Mouse (Mus musculus): ENCODE measurements at regions not wholly inside any gene's neighbourhood (a gene's known extent, or its start where the extent isn't known, plus 50 kb on each side); places are given as distances from the start of the nearest gene placed in this dataset.

DNA sequence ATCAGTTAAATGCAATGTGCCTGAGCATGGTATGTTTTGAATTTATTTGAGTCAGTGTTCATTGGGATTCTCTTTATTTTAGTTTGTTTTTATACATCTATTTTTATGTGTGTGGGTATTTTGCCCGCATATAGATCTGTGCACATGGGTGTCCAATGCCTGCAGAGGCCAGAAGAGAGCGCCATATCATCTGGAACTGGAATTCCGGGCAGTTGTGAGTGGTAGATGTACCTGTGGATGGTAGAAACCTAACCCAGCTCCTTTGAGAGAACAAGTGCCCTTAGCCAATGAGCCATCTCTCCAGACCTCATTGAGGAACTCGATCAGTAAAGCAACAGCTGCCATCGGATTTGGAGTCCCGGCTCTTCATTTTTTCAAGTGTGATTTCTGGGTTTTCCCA is 94.0 kb upstream of the Mon1b start:
- Histone ChIP-seq H3K27me3 (ENCODE audit: control insufficient read depth, insufficient read depth, low read length) (no peaks in the 10 kb centered on the region), H3K4me2 (no peak overlapping the region), H3K36me3 (ENCODE audit: control insufficient read depth, insufficient read depth, low read length) (no peaks in the 10 kb centered on the region), H3K9me3 (ENCODE audit: control insufficient read depth, low read length) (no peaks in the 10 kb centered on the region), H3K4me3 (ENCODE audit: low read depth, low read length) (no peak overlapping the region), H3K27ac (ENCODE audit: low read depth, low read length) (no peak overlapping the region), H3K9ac (ENCODE audit: low read length) (no peak overlapping the region), H3K4me1 (ENCODE audit: control insufficient read depth, insufficient read depth, low read length) (no peaks in the 10 kb centered on the region)
- no peak for DNase-seq (ENCODE audit: low spot score, missing footprints)
- WGBS, result 83% methylated on average over 6 of the region's 6 CpGs
- ATAC-seq (ENCODE audit: low FRiP score), result no peak

DNA sequence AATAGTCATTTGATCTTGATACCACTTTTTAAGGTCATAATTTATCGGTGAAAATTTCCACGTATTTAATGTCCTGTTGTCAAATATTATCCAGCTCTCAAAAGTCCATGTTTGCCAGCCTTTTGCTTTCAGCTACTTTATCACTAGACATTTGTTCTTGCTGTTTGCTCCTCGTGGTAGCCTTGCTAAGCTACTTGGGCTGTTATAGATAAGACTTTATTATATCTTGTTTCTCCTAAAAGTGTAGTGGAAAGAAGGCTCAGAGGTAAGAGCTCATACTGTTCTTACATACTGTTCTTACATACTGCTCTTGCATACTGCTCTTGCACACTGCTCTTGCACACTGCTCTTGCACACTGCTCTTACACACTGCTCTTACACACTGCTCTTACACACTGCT is 93.3 kb upstream of the Mon1b start:
- 89% methylated on average over 3 of the region's 3 CpGs for WGBS
- H3K27me3 ChIP-seq (ENCODE audit: control insufficient read depth, insufficient read depth, low read length), result no peaks in the 10 kb centered on the region
- no peak overlapping the region for H3K4me3 ChIP-seq (ENCODE audit: low read depth, low read length)
- H3K4me1 ChIP-seq (ENCODE audit: control insufficient read depth, insufficient read depth, low read length), result no peaks in the 10 kb centered on the region
- no peaks in the 10 kb centered on the region for H3K9me3 ChIP-seq (ENCODE audit: control insufficient read depth, low read length)
- ATAC-seq (ENCODE audit: low FRiP score), result no peak
- no peak for DNase-seq (ENCODE audit: low spot score, missing footprints)
- H3K9ac ChIP-seq (ENCODE audit: low read length), result no peak overlapping the region
- no peaks in the 10 kb centered on the region for H3K36me3 ChIP-seq (ENCODE audit: control insufficient read depth, insufficient read depth, low read length)
- H3K4me2 ChIP-seq, result no peak overlapping the region
- no peak overlapping the region for H3K27ac ChIP-seq (ENCODE audit: low read depth, low read length)

DNA sequence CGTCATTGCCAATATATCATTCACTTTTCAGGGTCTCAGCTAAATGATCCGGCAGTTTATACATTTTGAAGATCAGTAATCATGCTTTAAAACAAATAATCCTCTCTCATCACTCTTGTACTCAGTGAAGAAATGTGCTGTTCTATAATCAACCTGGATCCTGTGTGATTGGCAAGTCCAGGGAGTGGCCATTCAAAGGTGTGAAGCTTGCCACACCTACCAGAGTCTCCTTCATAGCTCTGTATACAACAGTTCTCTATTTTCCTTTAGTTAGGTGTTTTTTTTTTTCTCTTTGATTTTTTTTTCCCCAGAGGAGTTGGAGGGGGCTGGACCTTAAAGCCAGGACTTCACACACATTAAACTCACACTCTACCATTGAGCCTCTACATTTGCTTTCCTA is 92.7 kb upstream of the Mon1b start:
- 84% methylated on average over 2 of the region's 2 CpGs for WGBS
- no peaks in the 10 kb centered on the region for H3K4me1 ChIP-seq (ENCODE audit: control insufficient read depth, insufficient read depth, low read length)
- ATAC-seq (ENCODE audit: low FRiP score) (no peak), DNase-seq (ENCODE audit: low spot score, missing footprints) (no peak)
- H3K9me3 ChIP-seq (ENCODE audit: control insufficient read depth, low read length), result no peaks in the 10 kb centered on the region
- H3K27me3 ChIP-seq (ENCODE audit: control insufficient read depth, insufficient read depth, low read length), result no peaks in the 10 kb centered on the region
- H3K36me3 ChIP-seq (ENCODE audit: control insufficient read depth, insufficient read depth, low read length), result no peaks in the 10 kb centered on the region
- no peak overlapping the region for H3K4me3 ChIP-seq (ENCODE audit: low read depth, low read length)
- no peak overlapping the region for H3K27ac ChIP-seq (ENCODE audit: low read depth, low read length)
- no peak overlapping the region for H3K9ac ChIP-seq (ENCODE audit: low read length)
- H3K4me2 ChIP-seq, result no peak overlapping the region

DNA sequence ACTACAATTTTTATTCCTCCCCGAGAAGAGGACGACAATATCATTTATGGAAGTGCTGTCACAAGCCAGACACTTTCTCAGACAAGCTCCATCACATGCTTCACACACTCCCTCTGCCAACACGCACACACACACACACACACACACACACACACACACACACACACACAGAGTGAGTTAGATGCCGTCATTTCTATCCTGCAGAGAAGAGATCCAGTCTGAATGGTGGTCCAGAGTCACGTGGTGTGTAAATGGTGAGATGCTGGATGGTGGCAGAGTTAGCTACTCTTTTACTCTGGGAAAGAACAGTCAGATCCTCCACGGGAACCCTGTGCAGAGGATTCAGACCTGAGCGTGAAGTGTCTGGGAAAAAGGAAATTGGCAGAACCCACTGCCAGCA is 86.2 kb upstream of the Mon1b start:
- no peak for ATAC-seq (ENCODE audit: low FRiP score)
- peaks cover 18% of the 10 kb centered on the region for H3K27me3 ChIP-seq (ENCODE audit: control insufficient read depth, insufficient read depth, low read length)
- H3K36me3 ChIP-seq (ENCODE audit: control insufficient read depth, insufficient read depth, low read length), result no peaks in the 10 kb centered on the region
- DNase-seq (ENCODE audit: low spot score, missing footprints), result no peak
- peaks cover 1% of the 10 kb centered on the region for H3K4me1 ChIP-seq (ENCODE audit: control insufficient read depth, insufficient read depth, low read length)
- no peak overlapping the region for H3K4me3 ChIP-seq (ENCODE audit: low read depth, low read length)
- H3K9ac ChIP-seq (ENCODE audit: low read length), result no peak overlapping the region
- no peak overlapping the region for H3K27ac ChIP-seq (ENCODE audit: low read depth, low read length)
- 80% methylated on average over 7 of the region's 7 CpGs for WGBS
- H3K9me3 ChIP-seq (ENCODE audit: control insufficient read depth, low read length), result no peaks in the 10 kb centered on the region
- H3K4me2 ChIP-seq, result no peak overlapping the region

DNA sequence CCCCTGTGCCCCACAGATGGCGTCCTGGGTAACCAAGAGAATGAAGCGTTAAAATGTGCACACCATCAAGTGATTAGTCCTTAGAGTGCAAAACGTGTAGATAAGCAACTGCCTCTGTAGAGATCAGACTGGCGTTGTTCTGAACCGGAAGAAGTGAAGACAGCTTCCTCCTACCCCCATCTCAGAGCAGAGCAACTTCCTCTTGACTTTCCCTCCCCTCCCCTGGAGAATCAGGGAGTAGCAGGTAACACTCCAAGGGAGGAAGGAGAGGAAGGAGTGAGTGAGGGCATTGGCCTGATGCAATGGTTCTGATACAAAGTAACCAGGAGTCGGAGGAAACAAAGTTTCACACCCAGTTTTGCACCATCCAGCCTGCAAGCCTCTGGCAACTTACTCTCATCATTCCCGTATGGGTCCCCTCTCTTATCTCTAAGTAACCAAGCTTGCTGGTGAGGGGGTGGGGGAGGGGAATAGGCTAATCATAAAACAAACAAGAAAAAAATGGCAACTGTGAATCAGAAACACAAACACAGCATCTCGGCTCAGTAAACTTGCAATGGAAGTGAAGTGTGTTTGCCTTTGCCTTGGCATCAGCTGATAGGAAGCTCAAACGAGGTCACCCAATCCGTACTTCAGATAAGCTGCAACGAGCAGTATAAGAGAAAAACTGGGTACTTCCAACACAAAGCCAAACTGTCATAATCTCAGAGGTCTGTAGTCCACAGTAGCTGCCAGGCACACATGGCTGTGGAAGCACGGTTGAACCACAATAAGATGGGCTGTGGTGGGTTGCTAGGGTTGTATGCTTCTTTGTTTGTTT is 83.7 kb upstream of the Mon1b start:
- 70% methylated on average over 12 of the region's 12 CpGs for WGBS

DNA sequence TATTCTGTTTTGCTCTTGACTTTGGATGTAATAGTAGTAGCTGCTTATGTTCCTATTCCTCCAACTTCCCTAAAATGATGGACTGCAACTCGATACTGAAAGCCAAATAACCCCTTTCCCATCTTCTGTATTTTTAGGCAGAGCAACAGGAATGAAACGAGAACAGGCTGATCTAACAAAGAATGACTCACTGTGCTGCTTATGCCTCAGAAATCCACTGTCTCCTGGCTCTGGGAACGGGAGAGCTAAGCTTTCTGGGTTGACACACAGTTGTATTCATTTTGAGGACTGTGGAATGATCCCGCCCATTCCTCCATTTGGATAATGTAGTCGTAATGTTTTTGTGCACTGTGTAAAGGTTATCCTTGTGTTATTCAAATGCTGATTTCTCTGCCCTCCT is 82.6 kb upstream of the Mon1b start:
- H3K4me1 ChIP-seq (ENCODE audit: control insufficient read depth, insufficient read depth, low read length), result peaks cover 10% of the 10 kb centered on the region
- 67% methylated on average over 5 of the region's 5 CpGs for WGBS
- no peaks in the 10 kb centered on the region for H3K36me3 ChIP-seq (ENCODE audit: control insufficient read depth, insufficient read depth, low read length)
- H3K27ac ChIP-seq (ENCODE audit: low read depth, low read length), result no peak overlapping the region
- DNase-seq (ENCODE audit: low spot score, missing footprints), result no peak
- no peaks in the 10 kb centered on the region for H3K9me3 ChIP-seq (ENCODE audit: control insufficient read depth, low read length)
- no peak overlapping the region for H3K9ac ChIP-seq (ENCODE audit: low read length)
- ATAC-seq (ENCODE audit: low FRiP score), result no peak
- H3K4me2 ChIP-seq, result no peak overlapping the region
- H3K4me3 ChIP-seq (ENCODE audit: low read depth, low read length), result no peak overlapping the region
- peaks cover 35% of the 10 kb centered on the region for H3K27me3 ChIP-seq (ENCODE audit: control insufficient read depth, insufficient read depth, low read length)

More for the DNA sequence above, 83.7 kb upstream of the Mon1b start:
- Histone ChIP-seq H3K4me1 (ENCODE audit: control insufficient read depth, insufficient read depth, low read length) (peaks cover 10% of the 10 kb centered on the region), H3K27ac (ENCODE audit: low read depth, low read length) (no peak overlapping the region), H3K27me3 (ENCODE audit: control insufficient read depth, insufficient read depth, low read length) (peaks cover 26% of the 10 kb centered on the region), H3K36me3 (ENCODE audit: control insufficient read depth, insufficient read depth, low read length) (no peaks in the 10 kb centered on the region), H3K4me3 (ENCODE audit: low read depth, low read length) (no peak overlapping the region), H3K9ac (ENCODE audit: low read length) (no peak overlapping the region), H3K9me3 (ENCODE audit: control insufficient read depth, low read length) (no peaks in the 10 kb centered on the region), H3K4me2 (no peak overlapping the region)
- ATAC-seq (ENCODE audit: low FRiP score) (no peak), DNase-seq (ENCODE audit: low spot score, missing footprints) (no peak)

DNA sequence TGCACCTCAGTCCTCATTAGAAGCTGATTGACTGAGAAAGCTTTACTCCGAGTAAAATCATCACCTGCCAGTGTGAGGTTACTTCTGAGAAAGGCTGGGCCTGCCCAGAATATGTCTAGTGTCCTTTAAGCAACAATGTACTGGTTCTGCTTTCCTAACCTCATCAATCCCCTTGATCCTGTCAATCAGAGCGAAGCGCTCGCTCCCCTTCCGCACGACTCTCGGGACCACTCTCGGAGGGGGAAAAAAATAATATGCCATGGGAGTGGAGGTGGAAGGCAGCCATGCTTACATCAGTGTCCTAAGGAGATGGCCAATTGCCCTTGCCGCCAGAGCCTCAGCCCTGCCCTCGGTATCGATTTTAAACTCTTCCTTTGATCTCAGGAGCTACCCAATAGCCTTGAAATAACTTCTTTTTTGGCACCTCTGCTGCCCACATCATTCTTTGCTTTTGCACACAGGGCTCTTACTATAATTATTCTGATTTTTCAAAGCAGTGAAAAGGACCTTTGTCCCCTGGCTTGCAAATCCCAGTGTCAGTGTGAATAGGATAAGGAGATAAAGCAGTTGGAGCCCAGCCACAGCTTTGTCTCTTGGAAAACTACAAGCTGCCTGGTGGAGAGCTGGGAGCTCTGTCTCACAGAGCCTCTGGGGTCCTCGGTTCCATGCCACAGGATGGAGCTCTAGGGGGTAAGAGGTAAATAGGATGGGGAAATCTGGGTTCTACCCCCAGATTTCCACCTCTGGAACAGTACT is 80.5 kb upstream of the Mon1b start:
- peaks cover 36% of the 10 kb centered on the region for H3K27me3 ChIP-seq (ENCODE audit: control insufficient read depth, insufficient read depth, low read length)
- peak overlapping the region; percentile 44 for H3K4me2 ChIP-seq
- H3K27ac ChIP-seq (ENCODE audit: low read depth, low read length), result no peak overlapping the region
- peak; percentile 95 for DNase-seq (ENCODE audit: low spot score, missing footprints)
- peak overlapping the region; percentile 24 for H3K9ac ChIP-seq (ENCODE audit: low read length)
- peak overlapping the region; percentile 7; the same call in 1 of the 2 replicates for H3K4me3 ChIP-seq (ENCODE audit: low read depth, low read length)
- no peaks in the 10 kb centered on the region for H3K9me3 ChIP-seq (ENCODE audit: control insufficient read depth, low read length)
- H3K4me1 ChIP-seq (ENCODE audit: control insufficient read depth, insufficient read depth, low read length), result peaks cover 10% of the 10 kb centered on the region
- ATAC-seq (ENCODE audit: low FRiP score), result peak; percentile 81
- 5% methylated on average over 12 of the region's 12 CpGs for WGBS
- no peaks in the 10 kb centered on the region for H3K36me3 ChIP-seq (ENCODE audit: control insufficient read depth, insufficient read depth, low read length)

DNA sequence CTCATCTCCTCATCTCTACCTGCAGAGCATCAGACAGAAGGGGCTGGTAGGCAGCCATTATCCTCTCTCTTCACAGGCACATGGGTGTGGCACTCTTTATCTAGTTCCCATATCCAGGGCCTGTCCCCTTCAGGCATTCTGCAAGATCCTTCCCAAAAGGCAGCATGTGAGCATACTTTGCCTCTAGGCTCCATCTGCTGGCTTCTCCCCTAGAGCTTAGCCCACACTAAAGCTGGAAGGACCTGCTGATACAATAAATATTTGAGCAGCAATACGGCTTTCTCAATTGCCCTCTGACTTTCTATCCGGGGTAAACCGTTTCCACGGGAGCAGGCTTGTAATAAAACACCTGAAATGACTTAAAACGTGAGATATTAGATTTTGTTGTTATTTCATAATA is 78.4 kb upstream of the Mon1b start:
- Histone ChIP-seq H3K9ac (ENCODE audit: low read length) (no peak overlapping the region), H3K4me3 (ENCODE audit: low read depth, low read length) (no peak overlapping the region), H3K27me3 (ENCODE audit: control insufficient read depth, insufficient read depth, low read length) (peaks cover 26% of the 10 kb centered on the region), H3K27ac (ENCODE audit: low read depth, low read length) (no peak overlapping the region), H3K36me3 (ENCODE audit: control insufficient read depth, insufficient read depth, low read length) (no peaks in the 10 kb centered on the region), H3K4me1 (ENCODE audit: control insufficient read depth, insufficient read depth, low read length) (peaks cover 10% of the 10 kb centered on the region), H3K4me2 (no peak overlapping the region), H3K9me3 (ENCODE audit: control insufficient read depth, low read length) (no peaks in the 10 kb centered on the region)
- DNase-seq (ENCODE audit: low spot score, missing footprints) (no peak), ATAC-seq (ENCODE audit: low FRiP score) (no peak)
- 91% methylated on average over 5 of the region's 5 CpGs for WGBS

DNA sequence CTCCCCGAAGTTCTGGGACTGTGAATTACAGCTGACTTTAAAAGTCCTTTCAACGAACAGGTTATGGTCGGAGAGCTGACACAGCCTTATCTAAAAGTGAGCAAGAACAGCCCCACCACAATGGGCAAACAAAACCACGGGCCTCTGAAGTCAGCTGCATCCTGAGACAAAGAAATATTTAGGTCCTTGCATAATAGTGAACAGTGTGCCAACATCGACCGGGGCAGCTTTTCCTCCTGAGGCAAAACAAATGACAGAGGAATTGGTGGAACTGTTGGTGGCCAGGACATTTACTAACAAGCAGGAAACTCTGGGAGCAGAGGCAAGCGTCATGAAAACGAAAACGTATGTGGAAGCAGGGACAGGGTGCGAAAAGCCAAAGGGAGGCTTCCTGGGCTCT is 54.3 kb upstream of the Mon1b start:
- H3K4me3 ChIP-seq (ENCODE audit: low read depth, low read length), result no peak overlapping the region
- ATAC-seq (ENCODE audit: low FRiP score) (no peak), DNase-seq (ENCODE audit: low spot score, missing footprints) (no peak)
- H3K4me2 ChIP-seq, result no peak overlapping the region
- no peak overlapping the region for H3K9ac ChIP-seq (ENCODE audit: low read length)
- H3K4me1 ChIP-seq (ENCODE audit: control insufficient read depth, insufficient read depth, low read length), result peaks cover 2% of the 10 kb centered on the region; the same call in 1 of the 2 replicates
- H3K9me3 ChIP-seq (ENCODE audit: control insufficient read depth, low read length), result no peaks in the 10 kb centered on the region
- no peaks in the 10 kb centered on the region for H3K36me3 ChIP-seq (ENCODE audit: control insufficient read depth, insufficient read depth, low read length)
- whole genome bisulfite sequencing, result 81% methylated on average over 10 of the region's 10 CpGs
- H3K27me3 ChIP-seq (ENCODE audit: control insufficient read depth, insufficient read depth, low read length), result no peaks in the 10 kb centered on the region
- H3K27ac ChIP-seq (ENCODE audit: low read depth, low read length), result no peak overlapping the region
